Comparison of ENCODE assay signal across 8 mouse cellular contexts in the genomic region with DNA sequence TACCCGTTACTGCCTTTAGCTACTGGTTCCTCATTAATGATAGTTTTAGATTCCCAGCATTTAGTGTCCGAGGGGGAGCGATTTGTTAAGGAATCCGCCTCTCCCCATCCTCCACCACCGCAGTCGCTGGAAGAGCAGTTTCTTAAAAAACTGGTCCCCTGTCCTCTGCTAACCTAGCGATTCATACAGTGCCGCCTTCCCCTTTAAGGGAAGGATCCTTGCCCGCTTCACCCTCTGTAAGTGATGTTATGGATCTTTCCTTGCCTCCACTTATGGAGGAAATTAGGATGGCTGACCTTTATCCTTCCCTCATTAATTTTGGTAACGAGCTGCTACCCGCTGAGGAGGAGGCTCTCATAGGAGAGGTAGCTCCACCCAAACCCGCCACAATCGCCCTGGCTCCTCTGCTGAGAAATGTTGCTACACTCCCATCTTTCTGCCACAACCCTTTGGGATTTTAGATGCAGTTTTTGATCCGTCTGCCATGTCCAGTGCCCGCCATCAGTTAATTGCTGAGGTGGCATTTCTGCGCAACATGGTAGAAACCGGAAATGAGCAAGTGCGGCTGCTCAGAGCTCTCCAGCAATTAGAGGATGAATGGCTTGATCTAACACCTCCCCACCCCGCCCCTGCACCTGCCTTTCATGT. TPM values are rescaled to one million over a fixed set of nuclear protein-coding genes. Genes with fewer than 3 reads are reported as not detected.
A peak's percentile ranks its signal among the peaks of the same experiment; 100 is the strongest.
DNase-seq lines count a peak whose midpoint lies in the region.

No protein-coding gene starts in this region.

- DNase-seq in R1 (ENCODE audit: low read depth, low spot score), result peak; percentile 40
- peak; percentile 80 for DNase-seq in cerebellum, adult 8-10 months
- peak; percentile 60 to 84 for DNase-seq in frontal cortex, adult 2 months (ENCODE audit: extremely low spot score in 1 of 2, low spot score in 1 of 2)
- peak; percentile 14 for DNase-seq in hindlimb bud, embryonic 11.5 days (ENCODE audit: extremely low spot score, low read depth, low spot score)
- peak; percentile 72 for DNase-seq in left cerebral cortex, adult 11 months (ENCODE audit: low spot score)
- peak; percentile 43 for DNase-seq in lung, postnatal 14 days
- DNase-seq in ovary, postnatal 14 days (ENCODE audit: low spot score), result peak; percentile 14
- DNase-seq in thymus, postnatal 36 days, result peak; percentile 66 to 74

RNA-seq across cellular contexts. Expression of a gene that starts 10.8 kb away (rescaled TPM):
- polyA plus RNA-seq in frontal cortex, adult 2 months (2012; rRNA removed), result not detected in 2 replicates

RNA-seq across cellular contexts. Expression of a gene that starts 28.9 kb away (rescaled TPM):
- polyA plus RNA-seq in frontal cortex, adult 2 months (2012; rRNA removed), result not detected in 2 replicates

RNA-seq across cellular contexts. Expression of a gene that starts 43.1 kb away (rescaled TPM):
- polyA plus RNA-seq in frontal cortex, adult 2 months (2012; rRNA removed), result 34.0 and 39.7 TPM in 2 replicates

RNA-seq across cellular contexts. Expression of a gene that starts 53.1 kb away (rescaled TPM):
- not detected in 2 replicates for polyA plus RNA-seq in frontal cortex, adult 2 months (2012; rRNA removed)

RNA-seq across cellular contexts. Expression of a gene that starts 57.3 kb away (rescaled TPM):
- 60.3 and 67.4 TPM in 2 replicates for polyA plus RNA-seq in frontal cortex, adult 2 months (2012; rRNA removed)

Comparison
In these comparisons a context has a peak if more than half of its experiments do, and no peak if none do; other contexts are left out.
1. Peak in every context shown above with its lines: DNase-seq.
2. DNase-seq: peak in every context shown above with its lines; median percentile 80 in cerebellum, adult 8-10 months; 72 in frontal cortex, adult 2 months; 72 in left cerebral cortex, adult 11 months; 70 in thymus, postnatal 36 days; 43 in lung, postnatal 14 days; 40 in R1; 14 in hindlimb bud, embryonic 11.5 days; 14 in ovary, postnatal 14 days.